Mouse (Mus musculus) spleen, adult 12 weeks (tissue): ENCODE data around the gene Zfp865.
"Not testable (repeated sequence)": the region's sequence is repeated elsewhere in the genome, so short reads cannot be mapped to it uniquely, and the experiment has no call there.

Experiments used
- DNase-seq: peaks from one replicate; pipeline ENCODE4 v3.0.0; 2022; ENCODE audit warnings: low spot score

Gene Zfp865

DNA sequence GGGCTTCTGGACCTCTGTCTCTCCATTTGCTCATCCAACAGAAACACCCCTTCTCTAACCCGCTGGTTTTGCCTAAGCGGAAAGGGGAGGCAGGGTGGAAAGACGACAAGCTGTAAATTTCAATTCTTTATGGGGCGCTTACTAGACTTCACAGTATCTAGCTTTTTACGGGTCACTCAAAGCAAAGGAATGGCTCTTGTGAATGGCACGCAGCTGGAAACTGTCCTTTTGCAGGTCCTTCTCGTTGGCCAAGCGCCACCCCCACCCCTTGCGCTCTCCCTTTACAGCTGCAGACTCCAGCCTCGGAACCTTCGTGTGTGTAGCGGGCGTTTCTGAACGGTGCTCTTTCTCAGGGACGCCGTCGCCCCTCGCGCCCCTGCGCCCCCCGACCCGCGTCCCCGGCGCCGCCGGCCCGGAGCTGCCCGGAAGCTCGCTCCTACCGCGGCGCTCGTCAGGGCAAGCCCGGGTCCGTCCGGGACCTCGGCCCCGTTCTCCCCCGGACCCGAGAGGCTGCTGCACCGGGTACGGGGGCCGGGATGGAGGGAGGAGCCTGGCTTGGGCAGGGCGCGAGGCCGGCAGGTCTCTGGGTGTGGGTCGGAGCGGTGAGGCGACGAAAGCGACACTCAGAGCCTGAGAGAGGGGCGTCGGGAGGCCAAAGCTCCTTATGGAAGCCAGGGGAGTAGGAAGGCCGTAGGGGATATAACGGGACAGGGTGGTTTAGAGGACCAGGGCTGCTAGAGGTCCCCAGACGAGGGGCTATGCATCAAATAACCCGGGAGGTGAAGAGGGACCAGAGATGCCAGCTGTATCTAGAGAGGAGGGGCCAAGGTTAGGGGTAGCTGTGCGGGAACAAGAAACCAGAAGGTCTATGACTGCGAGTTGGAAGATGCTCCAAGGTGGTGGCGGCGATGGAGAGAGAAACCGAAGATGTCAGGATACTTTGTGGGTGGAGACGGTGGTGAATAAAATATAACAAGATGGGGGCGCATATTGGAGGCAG lies 31.3 kb downstream of the Zfp865 start, which contains the start of gene Zfp580:
Zfp580 (plus strand) TSS at position 346 of the 1,000 bp plus-strand sequence.
- no peak for DNase-seq

- no peak for DNase-seq
Measured at GRCm38 (mm10) chr7:5052438-5052837, 32.3 kb downstream of the Zfp865 start.

GRCm38 (mm10) chr7:5052931-5053343 lies 32.8 kb downstream of the Zfp865 start:
- no peak for DNase-seq

DNA sequence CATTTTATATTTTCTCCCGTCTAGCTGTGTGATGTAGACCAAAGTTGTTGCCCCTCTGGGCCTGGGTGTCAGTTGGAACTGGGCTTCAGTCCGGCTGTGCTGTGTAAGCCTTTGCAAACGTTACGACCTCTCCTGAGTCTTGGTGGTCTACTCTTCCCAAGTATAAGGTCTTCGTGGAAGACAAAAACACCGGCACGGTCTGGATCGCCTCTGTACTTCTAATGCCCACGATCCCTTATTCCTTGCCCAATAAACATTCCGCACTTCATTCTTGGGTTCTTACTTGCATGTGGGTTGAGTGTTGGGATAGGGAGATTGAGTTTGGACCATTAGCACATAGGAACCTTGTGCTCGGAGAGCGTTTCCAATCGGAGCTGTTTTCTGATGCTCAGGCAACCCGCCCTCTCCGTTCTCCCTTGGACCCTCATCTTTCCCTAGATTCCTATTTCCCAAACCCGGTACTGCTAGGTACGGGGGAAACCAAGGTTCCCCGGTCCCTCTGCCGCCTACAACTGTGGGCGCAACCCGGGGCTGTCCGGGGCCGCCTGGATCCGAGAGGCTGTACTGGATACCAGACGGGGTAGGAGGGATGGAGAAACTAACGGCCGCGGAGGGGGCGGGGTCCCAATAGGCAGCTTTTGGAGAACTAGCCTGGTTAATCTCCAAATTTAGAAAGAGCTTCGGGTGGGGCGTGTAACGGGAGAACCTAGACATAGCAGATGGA lies 33.4 kb downstream of the Zfp865 start:
- no peak for DNase-seq

DNA sequence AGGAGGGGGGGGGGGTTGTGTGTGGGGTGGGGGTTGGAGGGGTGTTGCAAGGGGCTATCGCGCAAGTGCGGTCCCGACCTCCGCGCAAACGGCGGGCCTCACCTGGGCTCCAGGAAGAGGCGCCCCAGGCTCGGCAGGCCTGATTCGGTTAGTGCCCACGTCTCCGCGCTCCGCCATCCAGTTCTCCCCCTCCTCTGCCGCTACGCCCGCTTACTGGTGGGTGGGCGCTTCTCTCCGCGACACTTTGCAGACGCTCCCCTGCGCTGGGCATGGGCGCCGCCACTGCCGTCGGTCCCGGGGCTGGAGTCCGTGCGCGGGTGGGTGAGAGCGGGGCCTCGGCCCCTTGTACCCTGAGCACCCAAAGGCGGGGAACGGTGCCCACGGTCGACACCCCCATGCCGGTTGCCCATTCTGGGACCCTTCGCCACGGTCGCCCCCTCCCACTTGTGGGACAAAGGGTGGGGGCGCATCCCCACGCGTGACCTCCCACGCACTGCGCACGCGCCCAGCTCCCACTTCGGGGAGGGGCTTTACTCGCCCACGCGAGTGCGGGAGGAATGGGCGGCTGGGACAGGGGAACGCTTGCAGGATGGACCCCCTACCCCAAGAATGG lies 36.6 kb downstream of the Zfp865 start:
- no peak for DNase-seq

- no peak for DNase-seq
Measured at GRCm38 (mm10) chr7:5057381-5057780, 37.2 kb downstream of the Zfp865 start.

GRCm38 (mm10) chr7:5057804-5058203 lies 37.6 kb downstream of the Zfp865 start:
- no peak for DNase-seq

DNA sequence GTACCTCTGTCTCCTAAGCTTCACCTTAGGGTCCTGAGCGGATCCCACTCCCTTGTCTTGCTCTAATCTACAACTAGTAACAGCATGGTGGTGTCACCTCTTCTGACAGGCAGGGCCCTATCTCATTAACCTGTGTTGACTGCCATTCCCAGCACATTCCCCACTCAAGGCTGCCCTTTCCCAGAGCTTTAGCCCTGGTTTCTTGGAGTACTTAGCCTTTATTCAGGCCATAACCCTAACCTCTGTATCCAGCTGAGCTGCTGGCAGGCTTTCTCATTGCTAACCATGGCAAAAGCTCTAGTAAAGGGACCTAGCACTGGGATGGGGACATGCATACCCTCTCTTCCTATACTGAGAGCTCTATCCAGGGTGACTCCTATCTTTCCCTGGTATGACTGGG lies 38.5 kb downstream of the Zfp865 start:
- DNase-seq, result no peak

GRCm38 (mm10) chr7:5059421-5059820 lies 39.2 kb downstream of the Zfp865 start:
- DNase-seq, result no peak

GRCm38 (mm10) chr7:5060239-5060731 lies 40.1 kb downstream of the Zfp865 start:
- peak; percentile 69 for DNase-seq

DNA sequence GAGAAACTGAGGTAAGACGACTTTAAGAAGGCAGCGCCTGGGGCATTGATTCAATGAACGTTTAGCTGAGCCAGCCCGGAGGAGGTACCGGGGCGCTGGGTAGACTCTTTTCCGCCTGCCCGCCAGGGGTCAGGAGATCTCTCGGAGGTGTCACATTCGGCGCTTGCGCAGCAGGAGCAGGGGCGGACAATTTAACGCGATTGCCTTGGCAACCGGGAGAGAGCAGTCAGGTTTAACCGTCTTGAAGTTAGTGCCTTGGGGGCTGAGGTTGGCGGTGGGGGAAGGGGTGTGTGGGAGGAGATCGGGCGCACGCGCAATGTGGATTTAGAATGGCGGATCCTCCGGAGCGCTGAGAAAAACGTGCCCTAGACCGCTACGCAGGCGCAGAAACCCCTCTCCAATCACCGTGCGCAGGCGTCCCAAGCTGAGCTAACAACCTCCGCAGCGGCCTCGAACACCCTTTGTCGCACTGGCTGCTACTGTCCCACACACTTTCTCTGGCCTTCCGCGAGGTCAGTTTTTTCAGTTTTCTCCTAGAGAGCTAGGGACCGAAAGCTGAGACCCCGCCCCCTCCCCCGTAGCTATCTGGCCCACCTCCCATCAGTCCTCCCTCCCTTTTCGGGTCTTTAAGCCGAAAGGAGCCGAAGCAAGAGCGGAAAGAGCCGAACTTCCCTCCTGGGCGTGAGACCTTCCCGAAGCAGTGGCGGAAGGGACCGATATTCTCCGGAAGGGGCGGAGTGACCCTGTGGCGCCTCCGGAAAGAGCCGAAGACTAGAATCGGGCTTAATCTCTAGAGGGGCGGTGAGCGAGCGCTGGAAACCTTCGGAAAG lies 41.0 kb downstream of the Zfp865 start:
- peak; percentile 94 for DNase-seq

DNA sequence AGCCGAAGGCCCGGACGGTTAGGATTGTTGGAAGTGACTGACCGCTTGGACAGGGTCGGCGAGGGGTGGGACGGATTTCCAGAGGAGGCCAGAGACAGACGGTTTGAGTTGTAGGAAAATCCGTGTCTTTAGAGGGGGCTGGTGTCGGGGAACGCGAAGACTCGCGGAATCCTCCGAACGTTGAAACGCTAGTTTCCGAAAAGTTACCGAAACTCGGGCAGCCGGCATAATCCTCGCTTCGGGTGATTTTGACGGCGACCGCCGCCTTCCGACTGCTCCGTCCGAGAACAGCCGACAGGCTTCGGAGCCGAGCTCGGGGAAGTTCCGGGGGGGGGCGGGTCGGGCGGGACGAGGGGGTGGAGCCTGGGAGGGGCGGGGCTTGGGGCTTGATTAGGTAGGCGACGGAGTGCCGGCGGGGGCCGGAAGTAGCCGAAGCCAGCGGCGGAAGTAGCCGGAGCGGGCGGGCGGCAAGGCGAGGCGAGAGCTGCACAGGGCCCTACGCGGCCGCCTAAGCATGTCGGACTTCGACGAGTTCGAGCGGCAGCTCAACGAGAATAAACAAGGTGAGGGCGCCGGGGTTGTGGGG lies 41.7 kb downstream of the Zfp865 start, which contains the start of gene U2af2:
U2af2 (plus strand) TSS at position 370 of the 586 bp plus-strand sequence.
- peak; percentile 87 for DNase-seq

- DNase-seq, result no peak
Measured at GRCm38 (mm10) chr7:5062360-5063001, 42.3 kb downstream of the Zfp865 start.

DNA sequence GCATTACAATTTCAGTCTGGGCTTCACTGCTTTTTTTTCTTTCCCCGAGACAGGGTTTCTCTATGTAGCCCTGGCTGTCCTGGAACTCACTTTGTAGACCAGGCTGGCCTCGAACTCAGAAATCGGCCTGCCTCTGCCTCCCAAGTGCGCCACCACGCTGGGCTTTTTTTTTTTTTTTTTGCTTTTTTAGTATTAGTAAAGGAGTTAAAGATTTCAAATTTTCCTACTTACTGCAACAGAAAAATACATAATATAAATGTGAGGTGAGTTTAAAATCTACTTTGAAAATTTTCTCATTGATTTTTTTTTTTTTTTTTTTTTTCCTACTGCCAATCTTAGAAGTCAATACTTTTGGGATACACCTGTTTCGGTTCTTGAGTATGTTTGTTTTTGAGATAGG lies 44.7 kb downstream of the Zfp865 start:
- no peak for DNase-seq

GRCm38 (mm10) chr7:5073586-5073985 lies 53.4 kb downstream of the Zfp865 start:
- no peak for DNase-seq

- no peak for DNase-seq
Measured at GRCm38 (mm10) chr7:5074984-5075383, 54.8 kb downstream of the Zfp865 start.

- no peak for DNase-seq
Measured at GRCm38 (mm10) chr7:5076931-5077330, 56.8 kb downstream of the Zfp865 start.

DNA sequence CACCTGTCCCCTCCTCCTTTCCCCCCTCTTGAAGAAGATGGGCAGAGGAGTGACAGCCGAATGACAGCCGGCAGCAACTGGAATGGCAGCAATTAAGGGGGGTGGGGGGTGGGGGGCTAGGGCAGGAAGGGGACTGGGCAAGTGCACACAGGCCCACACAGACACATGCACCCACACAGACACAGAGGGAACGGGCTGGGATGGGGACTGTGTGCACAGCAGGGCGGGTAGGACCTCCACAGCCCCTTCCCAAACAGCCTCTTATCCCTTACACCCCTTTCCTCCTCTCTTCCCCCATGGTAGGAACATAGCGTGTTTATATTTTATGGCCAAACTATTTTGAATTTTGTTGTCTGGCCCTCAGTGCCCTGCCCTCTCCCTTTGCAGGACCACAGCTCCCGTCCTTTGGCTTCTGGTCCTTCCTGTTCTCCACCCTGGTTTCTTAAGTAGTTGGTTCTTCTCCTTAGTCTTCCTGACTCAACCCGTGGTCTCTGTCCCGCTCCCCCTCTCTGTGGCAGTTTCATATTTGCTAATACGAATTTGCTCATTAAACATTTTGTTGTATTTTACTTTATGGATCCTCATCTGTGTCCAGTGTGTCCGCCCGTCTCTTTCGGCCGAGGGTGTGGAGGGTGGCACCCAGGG lies 59.3 kb downstream of the Zfp865 start:
- not testable (repeated sequence) for DNase-seq

DNA sequence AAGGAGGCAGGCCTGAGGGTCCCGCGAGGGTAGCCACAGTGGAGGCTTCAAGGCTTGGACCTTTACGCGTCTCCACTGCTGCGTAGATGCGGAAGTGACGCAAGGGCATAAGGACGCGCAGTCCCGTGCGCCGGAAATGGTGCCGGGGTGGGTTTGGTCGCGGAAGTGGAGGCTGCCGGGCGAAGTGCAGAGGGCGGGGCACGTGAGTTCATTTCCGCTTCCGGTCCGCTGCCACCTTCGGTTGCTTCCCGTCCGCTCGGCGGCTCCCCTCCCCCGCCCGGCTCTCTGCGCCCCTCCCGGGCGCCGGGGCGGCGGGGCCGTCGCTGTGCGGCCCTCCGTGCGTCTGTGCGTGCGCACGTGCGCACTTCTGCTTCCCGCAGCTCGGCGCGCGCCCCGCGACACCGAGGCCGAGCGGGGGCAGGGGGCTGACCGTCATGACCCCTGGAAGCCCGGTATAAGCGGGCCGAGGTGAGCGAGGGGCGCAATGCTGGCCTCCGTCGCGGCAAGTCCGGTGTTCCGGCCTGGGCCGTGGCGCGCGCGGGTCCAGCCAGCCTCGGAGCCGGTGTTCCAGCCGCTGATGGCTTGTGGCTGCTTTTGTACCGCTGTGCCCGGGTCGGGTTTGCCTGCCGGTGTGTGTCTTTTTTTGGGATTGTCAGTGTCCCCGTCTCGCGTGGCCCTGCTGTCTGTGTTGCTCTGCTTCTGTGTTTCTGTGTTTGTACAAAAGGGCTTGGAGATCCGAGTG lies 60.0 kb downstream of the Zfp865 start, which contains the start of gene Epn1:
Epn1 (plus strand) TSS at position 226 of the 742 bp plus-strand sequence.
- DNase-seq, result peak; percentile 89
